ENCODE assay signal across 15 mouse cellular contexts in the genomic region with DNA sequence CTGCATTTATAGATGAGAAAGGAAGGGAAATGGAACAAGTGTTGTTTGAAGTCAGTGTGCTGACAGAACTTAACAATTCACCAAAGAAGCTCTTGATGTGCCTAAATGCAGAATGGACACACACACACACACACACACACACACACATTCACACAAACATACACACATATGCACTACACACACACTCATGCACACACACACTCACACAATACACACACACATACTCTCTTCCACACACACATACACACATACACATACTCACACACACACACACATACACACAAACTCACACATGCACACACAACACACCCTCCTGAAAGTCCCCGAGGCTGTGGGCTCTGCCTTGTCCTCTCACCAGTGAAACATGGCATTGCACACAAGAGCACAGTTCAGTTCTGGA. TPM values are rescaled to one million over a fixed set of nuclear protein-coding genes. Genes with fewer than 3 reads are reported as not detected.
"Had no signal": no experiment of that assay in that cellular context is flagged by ENCODE, and none has a peak within 500 bp of the region (broad histone marks: within the 10 kb centered on the region; RNA-seq: fewer than 3 reads in every experiment).

No protein-coding gene starts in this region.

- H3K27ac ChIP-seq: limb, embryonic 15.5 days; liver, embryonic 12.5 days; midbrain, embryonic 10.5 days; stomach, embryonic 15.5 days had no signal

- H3K4me2 ChIP-seq: limb, embryonic 15.5 days; liver, embryonic 12.5 days; lung, embryonic 14.5 days; stomach, embryonic 15.5 days had no signal

- H3K9me3 ChIP-seq: limb, embryonic 15.5 days; liver, embryonic 12.5 days; midbrain, embryonic 10.5 days; stomach, embryonic 15.5 days had no signal

- ATAC-seq: liver, embryonic 12.5 days; midbrain, embryonic 16.5 days had no signal

- H3K36me3 ChIP-seq: limb, embryonic 15.5 days; liver, embryonic 12.5 days; midbrain, embryonic 10.5 days; stomach, embryonic 15.5 days had no signal

- H3K4me1 ChIP-seq: liver, embryonic 12.5 days; stomach, embryonic 15.5 days had no signal

- H3K9ac ChIP-seq: limb, embryonic 15.5 days; liver, embryonic 12.5 days; lung, embryonic 14.5 days; stomach, embryonic 15.5 days had no signal

- DNase-seq: kidney, postnatal 25 days; layer of hippocampus, adult 9-11 months; layer of hippocampus, postnatal 36 days; lung, embryonic 14.5 days; lung, postnatal 10 days; lung, postnatal 4 days; right cerebral cortex, postnatal 14 days; thymus, adult 2 months; thymus, postnatal 25 days had no signal

- H3K4me3 ChIP-seq: limb, embryonic 15.5 days; liver, embryonic 12.5 days; midbrain, embryonic 10.5 days; stomach, embryonic 15.5 days had no signal

- H3K27me3 ChIP-seq: limb, embryonic 15.5 days; stomach, embryonic 15.5 days had no signal

RNA-seq across cellular contexts. Expression of a gene that starts 26.1 kb away (rescaled TPM):
- polyA plus RNA-seq: spleen, adult 2 months had no signal
